Mouse (Mus musculus): ENCODE results near the gene Tapbpl.
"Not testable (repeated sequence)": the region's sequence is repeated elsewhere in the genome, so short reads cannot be mapped to it uniquely, and the experiment has no call there.

The Tapbpl gene

DNA sequence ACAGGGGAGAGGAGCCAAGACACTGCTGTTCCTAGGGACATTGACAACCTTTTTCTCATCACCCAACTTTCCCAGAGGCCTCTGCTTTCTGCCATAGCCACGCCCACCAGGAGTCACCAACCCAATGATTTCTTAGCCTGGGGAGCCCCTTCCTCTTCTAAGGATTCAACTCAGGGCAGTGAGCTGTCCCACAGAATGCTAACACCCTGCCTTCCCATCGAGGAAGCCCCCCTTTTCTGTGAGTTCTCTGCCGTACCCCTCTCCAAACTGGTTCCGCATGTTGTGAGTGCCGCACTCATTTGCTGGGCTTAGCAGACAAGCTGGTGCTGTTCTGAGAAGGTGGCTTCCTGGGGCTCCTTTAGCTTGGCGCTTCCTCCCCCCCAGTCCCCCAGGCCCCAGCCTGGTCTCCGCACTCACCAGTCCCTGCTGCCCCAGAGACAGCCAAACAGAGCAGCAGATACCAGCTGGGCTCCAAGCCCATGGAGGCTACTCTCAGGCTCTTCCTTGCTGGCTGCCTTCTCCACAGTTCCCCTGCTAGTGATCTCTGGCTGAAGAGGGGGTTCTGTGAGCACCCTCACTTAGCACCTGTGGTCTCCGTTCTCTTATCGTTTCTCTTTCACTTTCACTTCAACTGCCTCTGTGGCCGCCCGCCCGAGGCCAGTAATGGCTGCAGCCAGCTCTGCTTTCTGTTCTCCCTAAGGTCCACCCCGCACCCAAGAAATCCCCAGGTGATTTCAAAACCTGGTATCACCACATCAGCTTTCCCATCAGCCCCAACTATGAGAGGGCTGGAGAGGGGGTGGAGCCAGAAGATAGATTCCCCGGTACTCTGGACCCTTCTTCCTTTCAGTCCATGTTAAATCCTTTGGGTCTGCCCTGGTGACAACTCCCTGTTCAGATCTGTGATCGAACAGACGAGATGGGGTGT, at the start of gene Tapbpl:
Gene Tapbpl, minus strand, starts transcription at position 744 of the 928 bp plus-strand sequence.
- no peak for DNase-seq (ENCODE audit: low spot score in 2 of 2)

DNA sequence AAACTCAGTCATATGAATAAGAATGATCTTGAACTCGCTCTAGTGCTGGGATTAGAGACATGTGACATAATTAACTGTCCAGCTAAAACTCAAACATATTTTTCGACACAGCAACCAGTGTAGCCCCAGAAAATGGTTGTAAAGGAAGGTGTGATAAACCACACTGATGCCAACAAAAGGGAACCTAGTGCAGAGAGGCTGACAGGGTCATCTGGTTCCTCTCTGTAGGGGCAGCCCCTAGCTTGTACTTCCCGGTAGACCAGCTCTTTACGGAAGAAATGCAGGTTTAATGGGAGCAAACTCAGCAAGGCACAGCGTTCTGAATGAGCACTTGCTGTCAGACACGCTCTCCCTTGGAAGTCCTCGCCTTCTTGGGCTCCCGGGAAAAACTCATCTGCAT, 48.1 kb upstream of the Tapbpl start:
- no peak for DNase-seq (ENCODE audit: low spot score in 2 of 2)

DNA sequence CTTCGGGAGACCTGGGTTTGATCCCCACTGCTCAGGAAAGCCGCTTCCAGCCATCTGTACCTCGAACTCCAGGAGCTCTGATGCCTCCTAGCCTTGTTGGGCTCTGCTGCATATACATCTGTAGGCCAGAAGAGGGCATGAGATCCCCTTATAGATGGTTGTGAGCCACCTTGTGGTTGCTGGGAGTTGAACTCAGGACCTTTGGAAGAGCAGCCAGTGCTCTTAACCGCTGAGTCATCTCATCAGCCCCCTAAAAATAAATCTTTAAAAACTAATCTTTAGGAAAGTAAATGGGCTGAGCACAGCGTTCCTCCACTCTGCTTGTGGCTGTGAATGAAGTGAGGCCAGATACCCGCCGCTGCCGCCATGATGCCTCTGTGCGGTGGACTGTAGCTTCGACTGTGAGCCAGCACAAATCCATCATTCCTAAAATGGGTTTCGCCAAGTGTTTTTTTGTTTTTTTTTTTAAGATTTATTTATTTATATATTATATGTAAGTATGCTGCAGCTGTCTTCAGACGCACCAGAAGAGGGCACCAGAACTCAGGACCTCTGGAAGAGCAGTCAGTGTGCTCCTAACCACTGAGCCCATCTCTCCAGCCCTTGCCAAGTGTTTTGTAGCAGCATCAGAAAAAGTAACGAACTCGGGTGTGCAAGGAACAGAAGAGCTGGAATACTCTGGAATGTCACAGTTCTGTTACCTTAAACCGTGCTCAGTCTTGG, 43.3 kb upstream of the Tapbpl start:
- DNase-seq (ENCODE audit: low spot score in 2 of 2): no peak

DNA sequence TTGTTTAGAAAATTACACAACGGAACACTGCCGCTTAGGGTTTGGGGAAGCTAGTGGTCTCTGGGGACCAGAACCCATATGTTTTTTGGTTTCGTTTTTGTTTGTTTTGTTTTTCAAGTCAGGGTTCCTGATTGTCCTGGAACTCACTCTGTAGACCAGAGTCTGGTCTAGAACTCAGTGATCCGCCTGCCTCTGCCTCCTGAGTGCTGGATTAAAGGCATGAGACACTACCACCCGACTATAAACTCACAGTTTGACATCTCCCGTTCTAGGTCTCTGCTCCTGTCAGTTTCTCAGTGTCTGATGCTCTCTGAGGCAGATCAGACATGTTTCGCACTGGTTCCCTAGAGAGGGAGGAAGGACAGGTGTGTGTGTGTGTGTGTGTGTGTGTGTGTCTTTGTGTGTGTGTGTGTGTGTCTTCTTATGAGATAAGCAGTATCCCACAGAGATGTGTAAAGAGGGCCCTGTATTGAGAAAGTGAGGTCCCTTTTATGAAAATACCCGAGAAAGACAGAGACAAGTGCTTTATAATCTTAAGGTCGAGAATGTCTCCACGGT, 40.6 kb upstream of the Tapbpl start:
- DNase-seq (ENCODE audit: low spot score in 2 of 2): no peak

DNA sequence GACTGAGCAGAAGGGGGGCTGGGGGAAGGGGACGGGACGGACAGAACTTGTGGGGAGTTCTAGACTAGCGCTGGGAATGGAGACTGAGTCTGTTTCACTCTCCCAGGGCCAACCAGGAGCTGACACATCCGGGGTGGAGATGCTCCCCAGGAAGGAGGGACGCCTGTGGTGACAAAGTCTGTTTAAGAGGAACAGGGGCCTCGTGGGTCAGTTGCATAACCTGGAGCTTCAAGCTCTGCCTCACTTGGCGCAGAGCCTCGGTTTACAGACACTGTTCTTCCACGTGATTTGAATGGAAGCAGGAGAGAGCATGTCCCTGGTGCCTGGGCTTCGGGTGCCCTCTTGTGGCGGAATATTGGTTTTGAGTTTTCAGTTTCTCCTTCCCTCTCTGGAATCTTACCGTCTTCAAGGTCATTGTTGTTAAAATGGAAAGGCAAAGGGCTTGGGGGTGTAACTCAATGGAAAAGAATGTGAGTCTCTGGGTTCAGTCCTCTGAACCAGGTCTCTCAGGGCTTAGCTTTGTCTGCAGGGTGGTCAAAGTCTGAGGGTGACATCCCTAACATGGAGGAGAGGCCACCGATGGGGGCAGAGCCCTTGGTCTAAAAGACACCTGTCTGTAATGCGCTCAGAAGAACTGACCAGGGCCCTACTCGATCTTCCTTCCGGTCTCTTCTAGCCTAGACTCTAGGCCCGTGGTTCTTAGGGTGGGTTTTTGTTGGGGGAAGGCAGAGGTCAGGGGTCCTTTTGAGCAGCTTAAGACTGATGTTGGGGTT, 40.0 kb upstream of the Tapbpl start:
- peak; percentile 87 to 89 for DNase-seq (ENCODE audit: low spot score in 2 of 2)

DNA sequence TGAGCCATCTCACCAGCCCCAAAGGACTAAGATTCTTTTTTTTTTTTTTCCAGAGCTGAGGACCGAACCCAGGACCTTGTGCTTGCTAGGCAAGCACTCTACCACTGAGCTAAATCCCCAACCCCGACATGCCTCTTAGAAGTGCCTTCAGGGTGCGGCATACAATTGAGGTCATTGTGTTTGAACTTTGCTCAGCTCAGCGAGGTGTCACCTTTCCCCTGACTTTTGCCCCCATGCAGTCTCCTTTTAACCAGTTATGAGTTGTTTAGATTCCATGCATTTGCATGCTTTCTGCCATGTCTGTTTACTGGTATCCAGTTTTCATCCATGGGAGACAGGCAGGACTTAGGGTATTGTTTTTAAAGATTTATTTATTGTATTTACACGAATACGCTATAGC, 37.1 kb upstream of the Tapbpl start:
- DNase-seq (ENCODE audit: low spot score in 2 of 2): no peak

DNA sequence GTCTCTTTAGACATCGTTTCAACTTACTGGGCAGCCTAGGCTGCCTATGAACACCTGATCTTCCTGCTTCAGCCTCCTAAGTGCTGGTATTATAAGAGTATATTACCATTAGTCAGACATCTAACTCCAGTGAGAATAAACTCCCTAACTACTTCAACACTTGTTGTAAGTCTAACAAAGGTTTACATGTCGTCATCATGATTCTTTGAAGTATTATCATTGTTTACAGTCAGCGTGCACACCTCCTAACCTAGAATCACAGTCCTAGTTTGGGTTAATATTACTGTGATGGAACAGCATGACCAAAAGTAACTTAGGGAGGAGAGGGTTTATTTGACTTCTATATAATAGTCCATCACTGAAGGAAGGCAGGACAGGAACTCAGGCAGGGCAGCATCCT, 35.8 kb upstream of the Tapbpl start:
- DNase-seq (ENCODE audit: low spot score in 2 of 2): no peak

DNA sequence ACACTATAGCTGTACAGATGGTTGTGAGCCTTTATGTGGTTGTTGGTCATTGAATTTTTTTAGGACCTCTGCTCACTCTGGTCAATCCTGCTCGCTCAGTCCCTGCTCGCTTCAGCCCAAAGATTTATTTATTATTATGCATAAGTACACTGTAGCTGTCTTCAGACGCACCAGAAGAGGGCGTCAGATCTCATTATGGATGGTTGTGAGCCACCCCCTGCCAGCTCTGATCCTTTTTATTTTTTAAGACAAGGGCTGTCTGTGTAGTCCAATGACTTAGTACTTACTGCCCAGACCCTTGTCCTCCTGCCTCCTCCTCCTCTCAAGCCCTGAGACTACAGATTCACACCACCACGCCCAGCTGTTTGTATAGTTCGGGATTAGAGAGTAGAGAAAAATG, 34.9 kb upstream of the Tapbpl start:
- DNase-seq (ENCODE audit: low spot score in 2 of 2): not testable (repeated sequence)

DNA sequence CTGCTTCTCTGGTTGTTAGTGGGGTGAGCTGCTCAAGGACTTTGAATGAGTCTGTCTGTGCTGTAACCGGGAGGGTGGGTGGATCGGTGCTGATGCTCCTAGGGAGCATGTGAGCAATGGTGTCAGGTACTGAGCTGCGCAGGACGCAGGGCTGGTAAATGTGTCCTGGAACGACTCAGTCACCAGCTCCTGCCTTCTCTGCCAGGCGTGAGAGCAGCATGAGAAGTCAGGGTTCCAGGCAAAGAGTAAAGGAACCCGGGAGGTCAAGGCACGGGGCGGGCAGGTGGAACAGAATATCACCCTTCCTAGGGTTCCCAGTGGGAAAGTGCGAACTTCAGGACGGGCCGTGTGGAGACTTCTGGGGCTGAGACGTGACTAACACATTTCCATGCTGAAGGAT, 34.4 kb upstream of the Tapbpl start:
- DNase-seq (ENCODE audit: low spot score in 2 of 2): no peak

DNA sequence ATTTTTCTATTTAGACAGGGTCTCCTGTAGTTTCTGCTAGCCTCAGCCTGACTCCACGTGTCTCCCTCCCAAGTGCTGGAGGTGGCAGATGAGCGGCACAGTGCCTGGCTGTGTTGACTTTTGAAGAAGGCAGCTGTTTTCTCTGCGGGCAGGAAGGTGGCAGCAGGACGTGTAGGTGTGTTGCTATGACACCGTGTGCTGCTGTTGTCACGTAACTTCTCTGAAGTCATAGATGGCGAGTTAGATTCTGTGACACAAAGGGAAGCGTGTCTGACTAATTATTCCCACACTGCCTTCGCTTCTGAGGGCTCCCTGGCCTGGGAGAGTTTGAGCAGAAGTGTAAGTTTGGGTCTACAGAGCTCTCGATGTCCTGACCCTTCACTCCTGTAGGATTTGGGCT, 33.6 kb upstream of the Tapbpl start:
- peak; percentile 57 to 66 for DNase-seq (ENCODE audit: low spot score in 2 of 2)

DNA sequence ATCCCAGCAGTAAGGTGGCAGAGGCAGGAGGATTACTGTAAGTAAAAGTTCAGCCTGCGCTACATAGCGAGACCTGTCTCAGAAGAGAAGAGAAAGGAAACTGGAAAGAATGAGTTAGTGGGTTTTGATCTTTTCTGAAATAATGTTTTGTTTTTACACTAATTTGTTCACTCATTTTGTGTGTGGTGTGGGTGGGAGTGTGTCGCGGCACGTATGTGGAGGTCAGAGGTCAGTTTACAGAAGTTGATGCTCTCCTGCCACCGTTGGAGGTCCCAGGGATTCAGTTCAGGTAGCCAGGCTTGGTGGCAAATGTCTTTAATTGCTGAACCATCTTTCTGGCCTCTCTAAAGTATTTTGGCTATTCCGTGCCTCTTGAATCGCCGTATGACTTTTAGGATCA, 32.6 kb upstream of the Tapbpl start:
- no peak for DNase-seq (ENCODE audit: low spot score in 2 of 2)

DNA sequence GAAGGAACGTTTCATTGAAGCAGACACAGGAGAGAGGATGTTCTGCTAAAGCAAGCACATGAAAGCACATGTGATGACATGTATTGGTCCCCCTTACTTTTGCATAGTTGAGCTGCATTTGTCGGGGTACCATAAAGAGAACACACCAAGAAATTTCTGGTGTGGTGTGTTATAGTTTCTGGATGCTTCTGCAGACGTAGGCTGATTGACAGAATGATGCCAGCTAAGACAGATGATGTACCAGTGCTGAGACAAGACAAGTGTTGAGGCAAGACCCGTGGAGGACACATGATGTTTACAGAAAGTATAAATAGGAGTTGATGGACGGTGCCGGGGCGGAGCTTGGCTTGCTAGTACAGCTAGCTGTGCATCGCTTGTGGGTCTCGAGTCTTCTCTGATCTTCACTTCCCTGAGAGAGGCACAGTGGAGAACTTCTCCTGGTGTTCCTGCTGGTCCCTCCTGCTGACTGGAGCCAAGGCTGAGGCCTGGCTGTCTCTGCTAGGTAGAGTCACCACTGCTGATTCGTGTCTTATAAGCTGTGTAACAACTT, 28.4 kb upstream of the Tapbpl start:
- no peak for DNase-seq (ENCODE audit: low spot score in 2 of 2)

DNA sequence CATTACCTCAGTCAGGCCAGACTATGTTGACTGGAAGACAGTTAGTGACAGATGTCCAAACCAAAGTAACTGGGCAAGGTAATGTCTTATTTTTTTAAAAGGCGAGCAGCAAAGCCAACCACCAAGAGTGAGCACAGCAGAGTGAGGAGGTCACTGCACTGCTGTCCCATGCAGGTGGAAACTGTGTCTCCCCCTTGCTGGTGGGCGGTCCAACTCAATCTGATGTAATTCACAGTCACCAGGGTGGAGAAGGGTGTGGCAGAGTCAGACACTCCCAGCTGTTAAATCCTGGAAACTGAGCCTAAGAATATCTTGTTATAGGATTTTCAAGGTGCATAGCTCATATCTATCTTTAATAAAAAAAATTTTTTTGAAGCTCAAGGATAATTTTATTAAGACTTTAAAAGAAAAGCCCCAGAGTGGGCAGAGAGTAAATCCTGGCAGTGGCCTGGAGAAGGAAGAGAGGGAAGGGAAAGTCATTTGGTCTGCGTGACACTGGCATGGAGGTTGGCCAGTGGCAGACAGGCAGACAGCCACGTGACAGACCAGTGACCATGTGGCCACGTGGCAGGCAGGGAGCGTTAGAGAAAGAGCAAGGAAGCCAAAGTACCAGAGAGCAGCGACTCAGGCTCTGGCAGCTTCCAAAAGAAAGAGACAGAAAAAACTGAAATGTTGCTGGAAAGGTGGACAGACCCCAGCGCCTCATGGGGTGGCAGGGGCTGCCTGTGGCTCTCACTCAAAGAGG, 24.7 kb upstream of the Tapbpl start:
- DNase-seq (ENCODE audit: low spot score in 2 of 2): no peak

DNA sequence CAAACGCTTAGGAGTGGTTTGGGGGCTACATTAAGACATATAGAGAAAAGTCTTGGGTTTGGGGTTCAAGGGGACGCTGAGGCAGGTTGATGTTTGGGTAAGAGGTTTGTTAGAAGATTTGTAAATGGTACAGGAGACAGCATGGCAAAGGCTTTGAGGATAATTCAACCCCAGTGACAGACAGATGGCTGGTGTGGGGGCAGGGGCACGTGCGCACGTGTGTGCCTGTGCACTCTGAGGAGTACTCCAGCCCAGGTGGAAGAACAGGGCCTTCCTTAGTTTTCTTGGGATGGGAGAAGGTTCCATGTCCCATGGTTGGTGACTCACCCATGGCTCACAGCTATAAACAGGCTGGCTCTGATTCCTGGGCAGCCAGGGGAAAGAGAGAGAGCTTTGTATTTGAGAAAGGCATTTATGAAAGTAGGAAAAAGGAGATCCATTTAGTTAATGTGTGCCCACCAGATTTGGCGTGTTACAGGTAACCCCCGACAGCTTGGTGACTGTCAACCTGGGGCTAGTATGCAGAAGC, 23.9 kb upstream of the Tapbpl start:
- DNase-seq (ENCODE audit: low spot score in 2 of 2): no peak

DNA sequence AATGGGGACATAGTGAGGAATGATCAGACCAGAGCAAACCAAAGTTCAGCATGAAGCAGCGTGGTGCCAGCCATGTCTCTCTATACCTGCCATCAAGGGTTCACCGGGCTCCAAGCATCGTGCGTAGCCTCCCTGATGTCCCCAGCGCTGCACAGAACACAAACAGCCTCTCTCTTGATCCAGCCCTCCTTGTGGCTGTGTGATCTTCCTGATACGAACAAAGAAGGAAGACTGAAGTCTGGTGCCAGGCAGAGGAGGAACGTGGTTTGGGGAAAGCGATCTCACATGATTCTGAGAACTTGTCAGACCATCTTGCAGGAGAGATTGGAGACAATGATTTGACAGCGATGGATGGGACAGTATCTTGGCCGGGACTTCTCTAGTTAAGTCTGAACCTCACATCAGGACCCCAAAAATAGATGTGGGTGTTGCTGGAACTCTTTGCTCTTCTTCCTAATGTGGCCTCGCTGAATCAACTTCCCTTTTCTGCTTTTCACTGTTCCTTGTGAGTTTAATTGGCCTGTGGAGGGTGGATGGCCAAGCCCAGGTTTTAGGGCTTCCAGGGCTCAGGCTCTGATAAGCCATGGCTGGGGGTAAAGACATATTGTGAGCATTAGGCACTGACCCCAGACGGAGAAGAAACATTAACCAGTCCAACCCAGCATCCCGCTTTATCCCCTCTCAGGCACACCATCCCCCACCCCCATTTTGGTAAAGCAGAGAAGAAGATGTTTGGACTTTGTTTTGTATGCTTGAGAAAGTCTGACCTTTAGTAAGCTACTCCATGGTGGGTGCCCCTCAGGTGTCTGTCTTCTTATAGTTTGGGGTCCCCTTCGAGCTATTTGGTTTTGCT, 22.4 kb upstream of the Tapbpl start:
- no peak for DNase-seq (ENCODE audit: low spot score in 2 of 2)

DNA sequence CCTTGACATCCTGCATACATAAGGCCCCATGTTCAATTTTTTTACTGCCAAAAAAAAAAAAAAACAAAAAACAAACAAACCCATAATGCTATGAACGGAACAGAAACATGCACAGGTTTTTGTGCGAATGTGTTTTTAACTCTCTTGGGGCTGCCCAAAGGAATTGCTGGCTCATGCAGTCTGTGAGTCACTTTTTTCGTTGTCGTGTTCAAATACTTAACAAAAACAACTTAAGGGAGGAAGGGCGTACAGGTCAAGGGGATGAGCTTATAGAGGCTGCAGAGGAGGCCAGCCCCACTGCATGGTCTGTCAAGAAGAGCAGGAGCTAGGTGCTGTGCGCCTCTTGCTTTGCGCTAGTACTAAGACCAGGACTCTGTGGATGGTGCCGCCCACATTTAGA, 21.1 kb upstream of the Tapbpl start:
- DNase-seq (ENCODE audit: low spot score in 2 of 2): no peak

DNA sequence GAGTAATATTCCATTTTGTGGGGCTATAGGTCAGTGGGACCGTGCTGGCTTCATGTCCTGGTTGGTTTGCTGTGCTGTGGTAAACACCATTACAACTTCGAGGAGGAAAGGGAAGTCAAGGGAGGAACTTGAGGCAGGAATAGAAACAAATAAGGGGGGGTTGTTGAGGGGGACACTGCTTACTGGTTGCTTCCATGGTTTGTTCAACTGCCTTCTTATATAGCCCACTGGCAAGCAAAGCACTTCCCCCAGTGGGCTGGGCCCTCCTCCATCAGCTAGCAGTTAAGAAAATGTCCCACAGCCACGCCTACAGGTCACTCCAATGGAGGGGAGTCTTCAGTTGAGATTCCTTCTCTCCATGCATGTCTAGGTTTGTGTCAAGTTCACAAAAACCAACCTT, 20.6 kb upstream of the Tapbpl start:
- no peak for DNase-seq (ENCODE audit: low spot score in 2 of 2)

DNA sequence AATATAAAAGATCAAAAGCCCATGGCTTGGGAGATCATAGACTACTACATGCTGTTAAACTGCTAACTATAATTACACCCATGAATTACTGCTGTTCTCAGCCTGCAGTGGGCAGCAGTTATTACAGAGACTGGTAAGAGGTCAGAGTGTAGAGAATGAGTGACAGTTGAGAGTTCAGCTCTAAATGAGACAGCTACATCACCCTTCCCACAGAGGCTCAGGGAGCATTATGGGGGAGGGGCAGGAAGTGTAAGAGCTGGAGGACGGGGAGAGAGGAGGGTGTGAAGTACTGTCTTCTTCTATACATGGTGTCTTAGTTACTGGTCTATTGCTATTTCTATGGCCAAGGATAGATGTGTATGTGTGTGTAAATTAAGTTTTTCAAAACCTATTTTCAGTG, 12.9 kb upstream of the Tapbpl start:
- no peak for DNase-seq (ENCODE audit: low spot score in 2 of 2)

DNA sequence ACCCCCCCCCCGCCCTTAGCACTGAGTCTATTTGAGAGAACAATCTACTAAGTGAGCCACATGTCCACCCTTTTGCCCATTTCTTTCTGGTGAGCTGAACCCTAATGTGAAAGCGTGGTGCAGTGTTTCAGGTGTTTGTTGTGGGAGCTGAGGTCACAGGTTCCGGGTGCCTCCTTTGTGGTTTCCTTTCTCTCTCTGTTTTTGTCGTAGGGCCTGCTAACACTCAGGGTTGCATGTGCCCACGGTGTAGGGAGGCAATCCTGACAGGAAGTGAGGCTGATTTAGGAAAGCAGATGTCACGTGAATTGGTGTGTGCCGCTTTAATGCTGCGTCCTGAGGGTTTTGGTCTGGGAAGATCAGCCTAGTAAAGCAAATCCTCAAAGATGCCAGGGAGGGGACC, 9.9 kb upstream of the Tapbpl start:
- no peak for DNase-seq (ENCODE audit: low spot score in 2 of 2)

DNA sequence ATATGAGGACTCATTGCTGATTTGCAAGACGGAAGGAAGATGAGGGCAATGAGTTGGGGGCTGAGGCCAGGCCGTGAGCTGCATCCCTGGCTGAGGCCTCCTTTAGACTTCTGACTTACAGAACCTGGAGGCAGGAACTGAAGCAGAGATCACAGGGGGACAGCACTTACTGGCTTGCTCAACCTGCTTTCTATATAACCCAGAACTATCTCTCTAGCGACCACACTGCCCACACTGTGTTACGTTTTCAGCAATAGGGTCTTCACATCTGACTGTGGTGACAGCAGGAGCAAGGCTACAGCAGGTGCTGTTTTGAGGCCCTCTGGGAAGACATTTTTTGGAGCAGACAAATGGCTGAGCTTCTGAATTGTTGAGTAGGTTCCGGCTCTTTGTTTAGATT, 9.0 kb upstream of the Tapbpl start:
- no peak for DNase-seq (ENCODE audit: low spot score in 2 of 2)
